Mouse (Mus musculus) thymus, adult 2 months (tissue): ENCODE measurements around the gene Isyna1.

Experiments
- CTCF ChIP-seq: fragments of 200-500 bp; IDR thresholded peaks from 2 replicates; pipeline ENCODE4 v1.5.1; 2012; ENCODE audit warnings: mild to moderate bottlenecking, control low read depth, low read length, moderate library complexity, borderline replicate concordance; ENCODE audit not compliant: control insufficient read depth, poor library complexity, insufficient read depth; ENCODE audit errors: extremely low read depth
- POLR2A ChIP-seq: fragments of 200-500 bp; IDR thresholded peaks from 2 replicates; pipeline ENCODE4 v1.6.1; 2012; ENCODE audit warnings: mild to moderate bottlenecking, low read length, control low read depth, moderate library complexity; ENCODE audit not compliant: control insufficient read depth, poor library complexity, insufficient read depth; ENCODE audit errors: extremely low read depth

GRCm38 (mm10) chr8:70638752-70639151, 44.6 kb downstream of the Isyna1 start:
- TF ChIP-seq CTCF (no peak), POLR2A (no peak)
